In genomic region chr4:148846203-148846602, GRCm38 (mm10) we compare ENCODE assay signal across 7 mouse cellular contexts. TPM values are rescaled to one million over a fixed set of nuclear protein-coding genes. Genes with fewer than 3 reads are reported as not detected.
DNase-seq lines count a peak whose midpoint lies in the region; ATAC-seq and TF ChIP-seq lines count a peak whose summit lies in the region.

No protein-coding gene starts in this region.

- no peaks in the 10 kb centered on the region for H3K36me3 ChIP-seq in E14TG2a.4 (ENCODE audit: insufficient read depth, low read length)
- no peaks in the 10 kb centered on the region for H3K36me3 ChIP-seq in hindbrain, postnatal 0 days (ENCODE audit: insufficient read depth, low read length)
- H3K36me3 ChIP-seq in limb, embryonic 13.5 days = no peaks in the 10 kb centered on the region

- H3K9ac ChIP-seq in hindbrain, postnatal 0 days (replicated peaks; ENCODE audit: low read length) = no peak overlapping the region
- no peak overlapping the region for H3K9ac ChIP-seq in limb, embryonic 13.5 days

- WGBS in hindbrain, postnatal 0 days = 36% methylated on average over 8 of the region's 9 CpGs
- 54% methylated on average over 9 of the region's 9 CpGs for WGBS in limb, embryonic 13.5 days

- H3K9me3 ChIP-seq in E14TG2a.4 (ENCODE audit: low read length) = no peaks in the 10 kb centered on the region
- no peaks in the 10 kb centered on the region for H3K9me3 ChIP-seq in hindbrain, postnatal 0 days (ENCODE audit: low read length)
- no peaks in the 10 kb centered on the region for H3K9me3 ChIP-seq in limb, embryonic 13.5 days

- peak; percentile 32 for DNase-seq in 3134 (ENCODE audit: extremely low read depth, insufficient read length, low spot score)
- DNase-seq in gastrocnemius, adult 8-10 months (ENCODE audit: low spot score in 2 of 2) = peak; percentile 61 to 80
- DNase-seq in hindbrain, postnatal 0 days (ENCODE audit: low spot score) = peak; percentile 59
- peak; percentile 57 for DNase-seq in skeletal muscle tissue, adult 2 months (ENCODE audit: low read depth, low spot score)
- DNase-seq in spleen, postnatal 36 days (ENCODE audit: low spot score in 2 of 2) = no peak

- H3K27ac ChIP-seq in hindbrain, postnatal 0 days = no peak overlapping the region
- no peak overlapping the region for H3K27ac ChIP-seq in limb, embryonic 13.5 days

- TF ChIP-seq CTCF in E14TG2a.4 (conservative IDR thresholded peaks at IDR 0.05; ENCODE audit: low read length) = no peak
- peak; percentile 13; the same call in 1 of the 2 replicates for TF ChIP-seq CTCF in hindbrain, postnatal 0 days (IDR thresholded peaks at IDR 0.05; ENCODE audit: low read depth)

- peaks cover 69% of the 10 kb centered on the region for H3K4me1 ChIP-seq in E14TG2a.4 (replicated peaks; ENCODE audit: low read depth, low read length)
- no peaks in the 10 kb centered on the region for H3K4me1 ChIP-seq in hindbrain, postnatal 0 days (ENCODE audit: insufficient read depth, low read length)
- peaks cover 27% of the 10 kb centered on the region for H3K4me1 ChIP-seq in limb, embryonic 13.5 days

- ATAC-seq in hindbrain, postnatal 0 days = peak; percentile 44; the same call in 1 of the 2 replicates
- no peak for ATAC-seq in limb, embryonic 13.5 days (ENCODE audit: low FRiP score, low read depth)

- 0 out of 2 replicates have a peak overlapping the region, but pooled peaks have one; percentile 18 for H3K4me2 ChIP-seq in hindbrain, postnatal 0 days (ENCODE audit: low read depth, low read length)
- peak overlapping the region; percentile 36 for H3K4me2 ChIP-seq in limb, embryonic 13.5 days (replicated peaks)

- peaks cover 43% of the 10 kb centered on the region for H3K27me3 ChIP-seq in E14TG2a.4 (ENCODE audit: insufficient read depth, low read length)
- peaks cover 25% of the 10 kb centered on the region for H3K27me3 ChIP-seq in hindbrain, postnatal 0 days (ENCODE audit: insufficient read depth, low read length)
- peaks cover 72% of the 10 kb centered on the region for H3K27me3 ChIP-seq in limb, embryonic 13.5 days

- peak overlapping the region; percentile 51 for H3K4me3 ChIP-seq in E14TG2a.4 (replicated peaks; ENCODE audit: low read length)
- H3K4me3 ChIP-seq in hindbrain, postnatal 0 days (ENCODE audit: low read length) = no peak overlapping the region
- H3K4me3 ChIP-seq in limb, embryonic 13.5 days = no peak overlapping the region

RNA-seq across cellular contexts. Expression of gene Casz1, which starts 42.0 kb away (rescaled TPM):
- total RNA-seq in gastrocnemius, adult 8-10 months (2022) = 10 to 100 TPM; 36.6 to 45.1 (median 43.9) TPM
- total RNA-seq in hindbrain, postnatal 0 days (2014; rRNA removed) = 6.3 and 7.2 TPM in 2 replicates
- 2.3 and 3.2 TPM in 2 replicates for polyA plus RNA-seq in hindbrain, postnatal 0 days (2015; fragmentation: Nextera tagmentation; extraction: Ambion mirVana)
- 4.1 and 4.5 TPM in 2 replicates for polyA plus RNA-seq in limb, embryonic 13.5 days (2015; fragmentation: Nextera tagmentation; extraction: Ambion mirVana)

Comparison
In these comparisons a context has a peak if more than half of its experiments do, and no peak if none do; other contexts are left out.
1. DNase-seq: peak in 3134 (single experiment), gastrocnemius, adult 8-10 months (2 of 2), hindbrain, postnatal 0 days (single experiment) and skeletal muscle tissue, adult 2 months (single experiment); none in spleen, postnatal 36 days (0 of 2).